Mouse (Mus musculus) midbrain, postnatal 0 days (tissue): ENCODE measurements around the gene Tcf19. TPM values are rescaled to one million over a fixed set of nuclear protein-coding genes. Genes with fewer than 3 reads are reported as not detected.

ENCODE experiments used
- ATAC-seq: fragments of 200-750 bp; cut with Nextera tagmentation; 2 replicates; pipeline ENCODE4 v1.8.0; 2017; ENCODE audit warnings: moderate number of reproducible peaks, mild to moderate bottlenecking, moderate TSS enrichment, moderate library complexity; ENCODE audit not compliant: low FRiP score
- DNase-seq: peaks from one replicate; pipeline ENCODE4 v3.0.0-alpha.2; 2015; ENCODE audit warnings: low spot score
- H3K27ac ChIP-seq: fragments of 300-500 bp; sonication (generic); 2 replicates; pipeline ENCODE4 v1.5.1; 2014; ENCODE audit warnings: low read depth, mild to moderate bottlenecking, low read length, mixed read lengths
- H3K27me3 ChIP-seq: fragments of 300-500 bp; sonication (generic); 2 replicates; pipeline ENCODE4 v1.6.1; 2014; ENCODE audit warnings: low read length, control low read depth, mixed read lengths; ENCODE audit not compliant: insufficient read depth
- H3K36me3 ChIP-seq: fragments of 300-500 bp; sonication (generic); 2 replicates; pipeline ENCODE4 v1.6.1; 2014; ENCODE audit warnings: low read length, control low read depth, mixed read lengths; ENCODE audit not compliant: insufficient read depth
- H3K4me1 ChIP-seq: fragments of 300-500 bp; sonication (generic); 2 replicates; pipeline ENCODE4 v1.6.1; 2014; ENCODE audit warnings: mild to moderate bottlenecking, control low read depth, antibody characterized with exemption, low read length, mixed read lengths; ENCODE audit not compliant: insufficient read depth
- H3K4me2 ChIP-seq: fragments of 300-500 bp; sonication (generic); 2 replicates; pipeline ENCODE4 v1.6.1; 2014; ENCODE audit warnings: low read depth, mild to moderate bottlenecking, low read length, mixed read lengths; ENCODE audit not compliant: poor library complexity, severe bottlenecking
- H3K4me3 ChIP-seq: fragments of 300-500 bp; sonication (generic); 2 replicates; pipeline ENCODE4 v1.5.1; 2014; ENCODE audit warnings: low read depth, mild to moderate bottlenecking, low read length, moderate library complexity
- H3K9ac ChIP-seq: fragments of 300-500 bp; sonication (generic); replicated peaks from 2 replicates; pipeline ENCODE4 v1.6.1; 2014; ENCODE audit warnings: mild to moderate bottlenecking, low read length, moderate library complexity, mixed read lengths; ENCODE audit not compliant: poor library complexity, severe bottlenecking
- H3K9me3 ChIP-seq: fragments of 300-500 bp; sonication (generic); 2 replicates; pipeline ENCODE4 v1.6.1; 2016; ENCODE audit warnings: low read length, control low read depth
- CTCF ChIP-seq: IDR thresholded peaks from 2 replicates; pipeline ENCODE4 v1.5.1; 2016; ENCODE audit warnings: antibody characterized with exemption, mild to moderate bottlenecking
- WGBS: fragments of 180-500 bp; shearing (Covaris S2); extraction: QIAGEN DNeasy Blood & Tissue Kit; methylation state at CpG from one replicate; pipeline ENCODE4 v1.1.7; 2014; 5-methylcytosine and 5-hydroxymethylcytosine counted together
- polyA plus RNA-seq: library from polyadenylated mRNA; unstranded; fragments of >200 nt; fragmentation: Nextera tagmentation; extraction: Ambion mirVana; gene quantifications from 2 replicates; pipeline ENCODE4 v1.2.1, GENCODE M21; 2015
- total RNA-seq: library from RNA; depleted of rRNA; stranded (reverse); fragments of >200 nt; gene quantifications from 2 replicates; pipeline ENCODE4 v1.2.3, GENCODE M21; 2014

Tcf19 gene
- total and polyA plus RNA-seq, 2 experiments from 2014 or later: 4.5 to 9.2 TPM

GRCm38 (mm10) chr17:35539540-35539939 is 22.9 kb upstream of the Tcf19 start:
- DNase-seq (no peak), ATAC-seq (no peak)
- Histone ChIP-seq H3K4me3 (no peak overlapping the region), H3K4me1 (no peaks in the 10 kb centered on the region), H3K27me3 (no peaks in the 10 kb centered on the region), H3K36me3 (no peaks in the 10 kb centered on the region), H3K4me2 (no peak overlapping the region), H3K9me3 (no peaks in the 10 kb centered on the region), H3K27ac (no peak overlapping the region), H3K9ac (no peak overlapping the region)
- no peak for TF ChIP-seq CTCF
- WGBS: 57% methylated on average over 10 of the region's 10 CpGs

- no peak overlapping the region for H3K4me3 ChIP-seq
- H3K4me2 ChIP-seq: no peak overlapping the region
- no peaks in the 10 kb centered on the region for H3K9me3 ChIP-seq
- ATAC-seq (no peak), DNase-seq (no peak)
- no peaks in the 10 kb centered on the region for H3K4me1 ChIP-seq
- no peak for TF ChIP-seq CTCF
- no peak overlapping the region for H3K27ac ChIP-seq
- no peak overlapping the region for H3K9ac ChIP-seq
- 91% methylated on average over 1 of the region's 1 CpGs for WGBS
- H3K27me3 ChIP-seq: no peaks in the 10 kb centered on the region
- H3K36me3 ChIP-seq: no peaks in the 10 kb centered on the region
Observed at GRCm38 (mm10) chr17:35538476-35538875, 21.9 kb upstream of the Tcf19 start.

- DNase-seq: no peak
- Histone ChIP-seq H3K4me1 (no peaks in the 10 kb centered on the region), H3K36me3 (no peaks in the 10 kb centered on the region), H3K4me2 (no peak overlapping the region), H3K9me3 (no peaks in the 10 kb centered on the region), H3K27me3 (no peaks in the 10 kb centered on the region), H3K27ac (no peak overlapping the region), H3K4me3 (no peak overlapping the region), H3K9ac (no peak overlapping the region)
- WGBS: 86% methylated on average over 4 of the region's 4 CpGs
- no peak for TF ChIP-seq CTCF
- no peak for ATAC-seq
Observed at GRCm38 (mm10) chr17:35537421-35537820, 20.8 kb upstream of the Tcf19 start.

- Histone ChIP-seq H3K27ac (0 out of 2 replicates have a peak overlapping the region, but pooled peaks have one; percentile 38), H3K27me3 (no peaks in the 10 kb centered on the region), H3K36me3 (no peaks in the 10 kb centered on the region), H3K4me2 (no peak overlapping the region), H3K9me3 (no peaks in the 10 kb centered on the region), H3K9ac (no peak overlapping the region), H3K4me1 (no peaks in the 10 kb centered on the region; the same call in 1 of the 2 replicates), H3K4me3 (no peak overlapping the region)
- TF ChIP-seq CTCF: peak; percentile 99
- peak; percentile 84 for ATAC-seq
- peak; percentile 86 for DNase-seq
- 6% methylated on average over 6 of the region's 6 CpGs for WGBS
Observed at GRCm38 (mm10) chr17:35534343-35534742, 17.7 kb upstream of the Tcf19 start.

GRCm38 (mm10) chr17:35532901-35533300 is 16.3 kb upstream of the Tcf19 start, which contains the start of gene Psors1c2:
TSS of gene Psors1c2 (plus strand) at chr17:35533201.
- no peak within 1 kb of the TSS for H3K4me2 ChIP-seq
- H3K27ac ChIP-seq: no peak within 1 kb of the TSS
- no peak for TF ChIP-seq CTCF
- no peaks in the 10 kb centered on the region for H3K9me3 ChIP-seq
- no peak within 1 kb of the TSS for H3K9ac ChIP-seq
- no peaks in the 10 kb centered on the region for H3K27me3 ChIP-seq
- no peaks in the 10 kb centered on the region; the same call in 1 of the 2 replicates for H3K4me1 ChIP-seq
- 51% methylated on average over 7 of the region's 7 CpGs for WGBS
- DNase-seq (no peak), ATAC-seq (no peak)
- H3K4me3 ChIP-seq: no peak within 1 kb of the TSS
- H3K36me3 ChIP-seq: no peaks in the 10 kb centered on the region

- Histone ChIP-seq H3K27me3 (no peaks in the 10 kb centered on the region), H3K4me3 (no peak overlapping the region), H3K27ac (no peak overlapping the region), H3K4me1 (no peaks in the 10 kb centered on the region; the same call in 1 of the 2 replicates), H3K36me3 (no peaks in the 10 kb centered on the region), H3K9ac (no peak overlapping the region), H3K9me3 (no peaks in the 10 kb centered on the region), H3K4me2 (no peak overlapping the region)
- ATAC-seq: no peak
- 19% methylated on average over 3 of the region's 3 CpGs for WGBS
- no peak for TF ChIP-seq CTCF
- no peak for DNase-seq
Observed at GRCm38 (mm10) chr17:35532360-35532759, 15.7 kb upstream of the Tcf19 start.
